Mouse (Mus musculus): ENCODE data around the gene Ptges2. TPM values are rescaled to one million over a fixed set of nuclear protein-coding genes. Genes with fewer than 3 reads are reported as not detected.

Gene Ptges2
- polyA plus RNA-seq, 1 experiment from 2014 or later: 59.8 TPM

DNA sequence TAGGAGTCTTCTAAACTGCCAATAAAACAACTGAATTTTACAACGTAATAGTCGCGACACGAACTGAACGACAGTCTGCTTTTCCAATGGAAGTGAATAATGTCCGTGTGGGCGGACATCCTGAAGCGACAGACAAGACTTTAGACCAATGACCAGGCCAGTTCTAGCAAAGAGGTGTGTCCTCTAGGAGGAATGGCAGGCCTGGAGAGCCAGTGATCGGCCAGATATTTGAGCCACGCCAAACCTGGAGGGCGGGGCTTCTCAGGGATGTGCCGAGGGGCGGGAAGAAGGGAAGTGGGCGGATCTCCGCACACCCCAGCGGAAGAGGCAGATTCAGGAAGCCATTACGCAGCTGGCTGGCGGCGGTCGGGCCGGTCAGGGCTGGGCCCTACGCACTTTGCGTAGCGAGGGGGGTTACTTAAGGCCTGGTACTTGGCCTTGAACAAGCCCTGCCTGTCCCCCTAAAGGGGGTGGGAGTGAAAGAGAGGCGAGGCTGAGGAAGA, 56.2 kb downstream of the Ptges2 start:
- peak overlapping the region; percentile 78 for H3K4me2 ChIP-seq (ENCODE audit: low read length)
- 0% methylated on average over 25 of the region's 25 CpGs for WGBS

DNA sequence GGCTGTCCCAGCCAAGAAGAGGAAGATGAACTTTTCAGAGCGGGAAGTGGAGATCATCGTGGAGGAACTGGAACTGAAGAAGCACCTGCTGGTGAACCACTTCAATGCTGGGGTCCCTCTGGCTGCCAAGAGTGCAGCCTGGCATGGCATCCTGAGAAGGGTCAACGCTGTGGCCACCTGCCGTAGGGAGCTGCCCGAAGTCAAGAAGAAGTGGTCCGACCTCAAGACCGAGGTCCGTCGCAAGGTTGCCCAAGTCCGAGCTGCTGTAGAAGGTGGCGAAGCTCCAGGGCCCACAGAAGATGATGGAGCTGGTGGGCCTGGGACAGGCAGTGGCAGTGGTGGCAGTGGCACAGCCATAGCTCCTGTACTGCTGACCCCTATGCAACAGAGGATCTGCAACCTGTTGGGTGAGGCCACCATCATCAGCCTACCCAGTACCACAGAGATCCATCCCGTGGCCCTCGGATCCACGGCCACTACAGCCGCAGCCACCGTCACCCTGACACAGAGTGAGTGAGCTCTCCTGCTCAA, 56.8 kb downstream of the Ptges2 start:
- Histone ChIP-seq H3K36me3 (ENCODE audit: control insufficient read depth, insufficient read depth, low read length) (no peaks in the 10 kb centered on the region), H3K27me3 (replicated peaks; ENCODE audit: control insufficient read depth, insufficient read depth, low read length) (no peaks in the 10 kb centered on the region), H3K9me3 (ENCODE audit: control insufficient read depth, low read length) (no peaks in the 10 kb centered on the region), H3K4me3 (ENCODE audit: low read length) (peak overlapping the region; percentile 88), H3K9ac (ENCODE audit: low read depth, low read length) (0 out of 2 replicates have a peak overlapping the region, but pooled peaks have one; percentile 45), H3K27ac (ENCODE audit: low read depth, low read length) (peak overlapping the region; percentile 70), H3K4me2 (ENCODE audit: low read length) (peak overlapping the region; percentile 60), H3K4me1 (ENCODE audit: control insufficient read depth, insufficient read depth, low read depth, low read length) (peaks cover 24% of the 10 kb centered on the region)
- no peak for ATAC-seq
- WGBS: 95% methylated on average over 15 of the region's 16 CpGs

More for the DNA sequence above, 56.2 kb downstream of the Ptges2 start:
- Histone ChIP-seq H3K36me3 (ENCODE audit: control insufficient read depth, insufficient read depth, low read length) (no peaks in the 10 kb centered on the region), H3K9ac (ENCODE audit: low read depth, low read length) (peak overlapping the region; percentile 45; the same call in 1 of the 2 replicates), H3K9me3 (ENCODE audit: control insufficient read depth, low read length) (no peaks in the 10 kb centered on the region), H3K4me1 (ENCODE audit: control insufficient read depth, insufficient read depth, low read depth, low read length) (peaks cover 26% of the 10 kb centered on the region), H3K27ac (ENCODE audit: low read depth, low read length) (peak overlapping the region; percentile 97), H3K27me3 (replicated peaks; ENCODE audit: control insufficient read depth, insufficient read depth, low read length) (no peaks in the 10 kb centered on the region), H3K4me3 (ENCODE audit: low read length) (peak overlapping the region; percentile 88)
- peak; percentile 97 for ATAC-seq

DNA sequence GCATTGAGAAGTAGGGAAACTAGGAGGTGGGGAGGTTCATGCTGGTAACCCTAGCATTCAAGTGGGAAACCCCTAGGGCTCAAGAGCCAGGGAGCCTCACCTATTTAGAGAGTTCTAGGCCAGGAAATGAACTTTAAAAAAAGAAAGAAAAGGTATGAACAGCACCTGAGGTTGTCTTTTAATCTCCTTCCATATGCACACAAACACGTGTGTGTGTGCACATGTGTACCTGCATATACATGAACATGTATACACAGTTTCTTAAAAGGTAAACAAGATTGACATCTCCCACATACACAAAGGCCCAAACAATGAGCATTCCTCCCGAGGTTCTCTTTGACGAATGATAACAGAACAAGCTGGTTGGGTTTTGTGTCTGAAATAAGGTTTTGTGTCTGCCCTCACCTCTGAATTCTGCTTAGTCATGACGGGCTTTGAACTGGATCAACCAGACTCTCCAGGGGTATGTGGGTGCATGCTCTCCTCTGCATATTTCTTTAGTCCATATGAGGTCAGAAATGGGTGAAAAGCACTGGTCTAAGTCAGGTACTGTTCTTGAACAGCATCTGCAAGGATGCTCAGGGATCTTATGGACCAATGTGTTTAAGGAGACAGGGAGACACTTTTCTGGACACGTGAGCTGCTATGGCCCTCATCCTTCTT, 58.1 kb downstream of the Ptges2 start:
- Histone ChIP-seq H3K4me1 (ENCODE audit: control insufficient read depth, insufficient read depth, low read depth, low read length) (peaks cover 24% of the 10 kb centered on the region), H3K4me3 (ENCODE audit: low read length) (no peak overlapping the region), H3K9ac (ENCODE audit: low read depth, low read length) (no peak overlapping the region), H3K27ac (ENCODE audit: low read depth, low read length) (no peak overlapping the region), H3K9me3 (ENCODE audit: control insufficient read depth, low read length) (no peaks in the 10 kb centered on the region), H3K36me3 (ENCODE audit: control insufficient read depth, insufficient read depth, low read length) (no peaks in the 10 kb centered on the region), H3K27me3 (replicated peaks; ENCODE audit: control insufficient read depth, insufficient read depth, low read length) (no peaks in the 10 kb centered on the region), H3K4me2 (ENCODE audit: low read length) (peak overlapping the region; percentile 5; the same call in 1 of the 2 replicates)
- 87% methylated on average over 5 of the region's 5 CpGs for WGBS
- ATAC-seq: no peak

- no peak for ATAC-seq
- H3K9ac ChIP-seq (ENCODE audit: low read depth, low read length): no peak overlapping the region
- H3K36me3 ChIP-seq (ENCODE audit: control insufficient read depth, insufficient read depth, low read length): no peaks in the 10 kb centered on the region
- no peak overlapping the region for H3K27ac ChIP-seq (ENCODE audit: low read depth, low read length)
- H3K4me3 ChIP-seq (ENCODE audit: low read length): no peak overlapping the region
- no peaks in the 10 kb centered on the region for H3K27me3 ChIP-seq (replicated peaks; ENCODE audit: control insufficient read depth, insufficient read depth, low read length)
- no peak overlapping the region for H3K4me2 ChIP-seq (ENCODE audit: low read length)
- peaks cover 23% of the 10 kb centered on the region for H3K4me1 ChIP-seq (ENCODE audit: control insufficient read depth, insufficient read depth, low read depth, low read length)
- WGBS: 84% methylated on average over 10 of the region's 10 CpGs
- H3K9me3 ChIP-seq (ENCODE audit: control insufficient read depth, low read length): no peaks in the 10 kb centered on the region
Observed at GRCm38 (mm10) chr2:32454633-32455032, 58.9 kb downstream of the Ptges2 start.

- peaks cover 18% of the 10 kb centered on the region for H3K4me1 ChIP-seq (ENCODE audit: control insufficient read depth, insufficient read depth, low read depth, low read length)
- WGBS: 90% methylated on average over 8 of the region's 8 CpGs
- no peak for ATAC-seq
Observed at GRCm38 (mm10) chr2:32455101-32455500, 59.4 kb downstream of the Ptges2 start.

More at GRCm38 (mm10) chr2:32455101-32455500, 59.4 kb downstream of the Ptges2 start:
- H3K27ac ChIP-seq (ENCODE audit: low read depth, low read length): no peak overlapping the region
- no peak overlapping the region for H3K4me3 ChIP-seq (ENCODE audit: low read length)
- no peak overlapping the region for H3K9ac ChIP-seq (ENCODE audit: low read depth, low read length)
- H3K9me3 ChIP-seq (ENCODE audit: control insufficient read depth, low read length): no peaks in the 10 kb centered on the region
- no peaks in the 10 kb centered on the region for H3K27me3 ChIP-seq (replicated peaks; ENCODE audit: control insufficient read depth, insufficient read depth, low read length)
- H3K4me2 ChIP-seq (ENCODE audit: low read length): no peak overlapping the region
- no peaks in the 10 kb centered on the region for H3K36me3 ChIP-seq (ENCODE audit: control insufficient read depth, insufficient read depth, low read length)

Other genes with a start within 250 kb of the Ptges2 start
- gene Prrc2b, start 244.8 kb upstream of the Ptges2 start, polyA plus RNA-seq (2015; fragmentation: Nextera tagmentation; extraction: Ambion mirVana): 49.7 and 66.2 TPM in 2 replicates
- gene Pomt1, start 159.3 kb upstream of the Ptges2 start, polyA plus RNA-seq (2015; fragmentation: Nextera tagmentation; extraction: Ambion mirVana): 32.6 and 34.1 TPM in 2 replicates
- gene Uck1, start 135.7 kb upstream of the Ptges2 start, polyA plus RNA-seq (2015; fragmentation: Nextera tagmentation; extraction: Ambion mirVana): 99.1 and 101 TPM in 2 replicates
- gene Golga2, start 108.5 kb upstream of the Ptges2 start, polyA plus RNA-seq (2015; fragmentation: Nextera tagmentation; extraction: Ambion mirVana): 25.5 and 30.1 TPM in 2 replicates
- 378 and 447 TPM in 2 replicates for gene Swi5, start 107.8 kb upstream of the Ptges2 start, polyA plus RNA-seq (2015; fragmentation: Nextera tagmentation; extraction: Ambion mirVana)
- 41.1 and 57.5 TPM in 2 replicates for gene Ciz1, start 43.6 kb upstream of the Ptges2 start, polyA plus RNA-seq (2015; fragmentation: Nextera tagmentation; extraction: Ambion mirVana)
- 71.2 and 79.0 TPM in 2 replicates for gene Dnm1, start 42.6 kb upstream of the Ptges2 start, polyA plus RNA-seq (2015; fragmentation: Nextera tagmentation; extraction: Ambion mirVana)
- 161 and 196 TPM in 2 replicates for gene 1110008P14Rik, start 14.0 kb upstream of the Ptges2 start, polyA plus RNA-seq (2015; fragmentation: Nextera tagmentation; extraction: Ambion mirVana)
- 0.76 and 0.93 TPM in 2 replicates for gene Lcn2, start 7.6 kb upstream of the Ptges2 start, polyA plus RNA-seq (2015; fragmentation: Nextera tagmentation; extraction: Ambion mirVana)
- gene Naif1, start 54.6 kb downstream of the Ptges2 start, polyA plus RNA-seq (2015; fragmentation: Nextera tagmentation; extraction: Ambion mirVana): 5.1 and 5.2 TPM in 2 replicates
- 55.0 and 60.6 TPM in 2 replicates for gene Slc25a25, start 55.5 kb downstream of the Ptges2 start, polyA plus RNA-seq (2015; fragmentation: Nextera tagmentation; extraction: Ambion mirVana)
- gene Fam102a, start 139.4 kb downstream of the Ptges2 start, polyA plus RNA-seq (2015; fragmentation: Nextera tagmentation; extraction: Ambion mirVana): 7.3 and 7.9 TPM in 2 replicates
- gene Dpm2, start 175.0 kb downstream of the Ptges2 start, polyA plus RNA-seq (2015; fragmentation: Nextera tagmentation; extraction: Ambion mirVana): 142 and 150 TPM in 2 replicates
- 16.9 and 20.4 TPM in 2 replicates for gene Pip5kl1, start 178.9 kb downstream of the Ptges2 start, polyA plus RNA-seq (2015; fragmentation: Nextera tagmentation; extraction: Ambion mirVana)
- gene 9430097D07Rik, start 179.8 kb downstream of the Ptges2 start, polyA plus RNA-seq (2015; fragmentation: Nextera tagmentation; extraction: Ambion mirVana): 0.72 and 1.6 TPM in 2 replicates
- 49.6 and 54.3 TPM in 2 replicates for gene St6galnac4, start 191.2 kb downstream of the Ptges2 start, polyA plus RNA-seq (2015; fragmentation: Nextera tagmentation; extraction: Ambion mirVana)
- 29.5 and 35.4 TPM in 2 replicates for gene St6galnac6, start 203.8 kb downstream of the Ptges2 start, polyA plus RNA-seq (2015; fragmentation: Nextera tagmentation; extraction: Ambion mirVana)
- gene Ak1, start 225.9 kb downstream of the Ptges2 start, polyA plus RNA-seq (2015; fragmentation: Nextera tagmentation; extraction: Ambion mirVana): 111 and 117 TPM in 2 replicates

Measured in hindbrain, embryonic 16.5 days (tissue).